Mouse (Mus musculus) forebrain, postnatal 0 days (tissue): Measurements from ENCODE around the gene Pttg1ip. TPM values are rescaled to one million over a fixed set of nuclear protein-coding genes. Genes with fewer than 3 reads are reported as not detected.
A peak's percentile ranks its signal among the peaks of the same experiment; 100 is the strongest.

ENCODE experiments used
- ATAC-seq: fragments of 200-750 bp; cut with Nextera tagmentation; 2 replicates; pipeline ENCODE4 v1.8.0; 2017; ENCODE audit warnings: mild to moderate bottlenecking, moderate library complexity
- DNase-seq: peaks from one replicate; pipeline ENCODE4 v3.0.0-alpha.2; 2015
- H3K27ac ChIP-seq: fragments of 300-500 bp; sonication (generic); 2 replicates; pipeline ENCODE4 v1.5.1; 2014; ENCODE audit warnings: low read depth, mild to moderate bottlenecking, antibody characterized with exemption, low read length, moderate library complexity, mixed read lengths
- H3K27me3 ChIP-seq: fragments of 300-500 bp; sonication (generic); 2 replicates; pipeline ENCODE4 v1.6.1; 2014; ENCODE audit warnings: mild to moderate bottlenecking, low read length, mixed read lengths; ENCODE audit not compliant: insufficient read depth
- H3K36me3 ChIP-seq: fragments of 300-500 bp; sonication (generic); 2 replicates; pipeline ENCODE4 v1.6.1; 2014; ENCODE audit warnings: mild to moderate bottlenecking, moderate library complexity; ENCODE audit not compliant: insufficient read depth
- H3K4me1 ChIP-seq: fragments of 300-500 bp; sonication (generic); 2 replicates; pipeline ENCODE4 v1.6.1; 2014; ENCODE audit warnings: antibody characterized with exemption; ENCODE audit not compliant: insufficient read depth
- H3K4me2 ChIP-seq: fragments of 300-500 bp; sonication (generic); 2 replicates; pipeline ENCODE4 v1.6.1; 2014; ENCODE audit warnings: low read depth, mild to moderate bottlenecking, moderate library complexity
- H3K4me3 ChIP-seq: fragments of 300-500 bp; sonication (generic); 2 replicates; pipeline ENCODE4 v1.5.1; 2014; ENCODE audit warnings: low read depth, low read length, mixed read lengths
- H3K9ac ChIP-seq: fragments of 300-500 bp; sonication (generic); 2 replicates; pipeline ENCODE4 v1.6.1; 2014; ENCODE audit warnings: mild to moderate bottlenecking
- H3K9me3 ChIP-seq: fragments of 300-500 bp; sonication (generic); 2 replicates; pipeline ENCODE4 v1.6.1; 2016; ENCODE audit warnings: low read length
- CTCF ChIP-seq: sonication (generic); IDR thresholded peaks from 2 replicates; pipeline ENCODE4 v1.5.1; 2016; ENCODE audit warnings: antibody characterized with exemption, control low read depth, low read depth
- WGBS: fragments of 180-500 bp; shearing (Covaris S2); extraction: QIAGEN DNeasy Blood & Tissue Kit; methylation state at CpG from one replicate; pipeline ENCODE4 v1.1.7; 2014; 5-methylcytosine and 5-hydroxymethylcytosine counted together
- polyA plus RNA-seq: library from polyadenylated mRNA; unstranded; fragments of >200 nt; fragmentation: Nextera tagmentation; extraction: Ambion mirVana; gene quantifications from 2 replicates; pipeline ENCODE4 v1.2.1, GENCODE M21; 2015
- total RNA-seq: library from RNA; depleted of rRNA; stranded (reverse); fragments of >200 nt; gene quantifications from 2 replicates; pipeline ENCODE4 v1.2.3, GENCODE M21; 2014; rRNA removed

The Pttg1ip gene
- total RNA-seq (69.6 and 98.3 TPM in 2 replicates), polyA plus RNA-seq (67.1 and 74.2 TPM in 2 replicates)

DNA sequence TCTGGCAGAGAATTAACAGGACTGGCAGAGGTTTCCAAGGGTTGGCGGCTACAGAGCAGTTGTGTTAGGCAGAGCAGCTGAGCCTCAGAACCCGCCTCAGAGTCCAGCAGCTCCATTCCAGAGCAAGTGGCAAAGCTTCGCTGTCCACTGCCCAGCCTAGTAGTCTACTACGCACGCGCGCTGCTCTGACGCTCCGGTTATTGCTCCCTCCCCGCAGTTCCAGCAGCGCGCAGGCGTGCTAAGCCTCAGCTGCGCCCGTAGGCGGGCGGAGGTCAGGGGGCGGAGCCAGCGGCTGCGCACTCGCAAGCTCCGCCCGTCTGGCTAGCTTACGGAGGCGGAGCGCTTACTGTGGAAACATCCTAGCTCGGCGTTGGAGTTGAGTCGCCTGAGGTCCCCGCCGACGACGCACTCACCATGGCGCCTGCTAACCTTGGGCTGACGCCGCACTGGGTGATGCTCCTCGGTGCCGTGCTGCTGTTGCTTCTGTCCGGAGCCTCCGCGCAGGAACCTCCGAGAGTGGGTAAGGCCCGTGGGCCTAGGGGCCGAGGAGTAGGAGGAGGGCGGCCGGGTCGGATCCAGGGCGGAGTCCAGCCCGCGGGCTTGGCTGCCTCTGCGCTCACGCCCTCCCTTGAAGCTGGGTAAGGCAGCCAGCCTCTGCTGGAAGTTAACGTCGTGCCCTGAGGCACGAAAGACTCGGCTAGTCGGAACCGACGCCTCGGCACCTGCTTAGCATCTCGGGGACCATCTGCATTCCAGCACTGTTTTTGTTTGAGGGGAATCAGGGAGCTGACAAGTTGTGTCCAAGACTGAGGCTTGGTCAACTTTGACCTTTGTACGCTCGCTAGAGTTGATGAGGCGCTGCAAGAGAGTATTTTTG lies at the start of gene Pttg1ip:
Gene Pttg1ip, plus strand, starts transcription at position 313 of the 877 bp plus-strand sequence.
- no peak for TF ChIP-seq CTCF
- H3K36me3 ChIP-seq, result no peaks in the 10 kb centered on the region
- H3K4me2 ChIP-seq, result peak within 1 kb of the TSS; percentile 79
- H3K4me1 ChIP-seq, result peaks cover 14% of the 10 kb centered on the region
- H3K27me3 ChIP-seq, result no peaks in the 10 kb centered on the region
- ATAC-seq (peak; percentile 99), DNase-seq (peak; percentile 99)
- peak within 1 kb of the TSS; percentile 85 for H3K9ac ChIP-seq
- peak within 1 kb of the TSS; percentile 87 for H3K27ac ChIP-seq
- H3K4me3 ChIP-seq, result peak within 1 kb of the TSS; percentile 72
- under 1% methylated on average over 64 of the region's 64 CpGs for WGBS
- no peaks in the 10 kb centered on the region for H3K9me3 ChIP-seq

- H3K36me3 ChIP-seq, result no peaks in the 10 kb centered on the region
- H3K27me3 ChIP-seq, result no peaks in the 10 kb centered on the region
- DNase-seq, result no peak
- no peak overlapping the region for H3K4me3 ChIP-seq
- H3K9me3 ChIP-seq, result no peaks in the 10 kb centered on the region
- no peak overlapping the region for H3K4me2 ChIP-seq
- 79% methylated on average over 1 of the region's 1 CpGs for WGBS
- no peak for TF ChIP-seq CTCF
- no peak overlapping the region for H3K27ac ChIP-seq
- no peak overlapping the region for H3K9ac ChIP-seq
- no peak for ATAC-seq
- no peaks in the 10 kb centered on the region for H3K4me1 ChIP-seq
These were observed 49.5 kb upstream of the Pttg1ip start for GRCm38 (mm10) chr10:77532020-77532413.

DNA sequence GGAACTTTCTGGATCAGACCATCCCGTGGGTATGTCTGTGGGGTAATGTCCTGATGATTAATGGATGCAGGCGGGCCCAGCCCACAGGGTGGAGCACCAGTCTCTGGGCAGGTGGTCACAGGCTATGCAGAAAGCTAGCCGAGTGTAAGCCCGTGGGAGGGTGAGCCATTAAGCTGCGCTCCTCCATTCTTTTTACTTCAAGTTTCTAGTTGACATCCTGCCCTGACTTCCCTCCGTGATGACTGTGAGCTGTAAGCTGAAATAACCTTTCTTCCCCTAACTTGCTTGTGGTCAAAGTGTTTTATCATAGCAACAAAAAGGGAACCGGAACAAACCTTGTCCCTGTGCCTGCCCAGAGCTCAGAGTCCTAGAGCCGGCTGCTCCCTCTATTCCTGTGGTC lies 44.8 kb upstream of the Pttg1ip start:
- Histone ChIP-seq H3K4me2 (no peak overlapping the region), H3K27ac (no peak overlapping the region), H3K4me3 (no peak overlapping the region), H3K9ac (no peak overlapping the region), H3K4me1 (no peaks in the 10 kb centered on the region), H3K9me3 (no peaks in the 10 kb centered on the region), H3K27me3 (no peaks in the 10 kb centered on the region), H3K36me3 (no peaks in the 10 kb centered on the region)
- WGBS, result 80% methylated on average over 8 of the region's 8 CpGs
- ATAC-seq, result no peak
- no peak for TF ChIP-seq CTCF
- no peak for DNase-seq

DNA sequence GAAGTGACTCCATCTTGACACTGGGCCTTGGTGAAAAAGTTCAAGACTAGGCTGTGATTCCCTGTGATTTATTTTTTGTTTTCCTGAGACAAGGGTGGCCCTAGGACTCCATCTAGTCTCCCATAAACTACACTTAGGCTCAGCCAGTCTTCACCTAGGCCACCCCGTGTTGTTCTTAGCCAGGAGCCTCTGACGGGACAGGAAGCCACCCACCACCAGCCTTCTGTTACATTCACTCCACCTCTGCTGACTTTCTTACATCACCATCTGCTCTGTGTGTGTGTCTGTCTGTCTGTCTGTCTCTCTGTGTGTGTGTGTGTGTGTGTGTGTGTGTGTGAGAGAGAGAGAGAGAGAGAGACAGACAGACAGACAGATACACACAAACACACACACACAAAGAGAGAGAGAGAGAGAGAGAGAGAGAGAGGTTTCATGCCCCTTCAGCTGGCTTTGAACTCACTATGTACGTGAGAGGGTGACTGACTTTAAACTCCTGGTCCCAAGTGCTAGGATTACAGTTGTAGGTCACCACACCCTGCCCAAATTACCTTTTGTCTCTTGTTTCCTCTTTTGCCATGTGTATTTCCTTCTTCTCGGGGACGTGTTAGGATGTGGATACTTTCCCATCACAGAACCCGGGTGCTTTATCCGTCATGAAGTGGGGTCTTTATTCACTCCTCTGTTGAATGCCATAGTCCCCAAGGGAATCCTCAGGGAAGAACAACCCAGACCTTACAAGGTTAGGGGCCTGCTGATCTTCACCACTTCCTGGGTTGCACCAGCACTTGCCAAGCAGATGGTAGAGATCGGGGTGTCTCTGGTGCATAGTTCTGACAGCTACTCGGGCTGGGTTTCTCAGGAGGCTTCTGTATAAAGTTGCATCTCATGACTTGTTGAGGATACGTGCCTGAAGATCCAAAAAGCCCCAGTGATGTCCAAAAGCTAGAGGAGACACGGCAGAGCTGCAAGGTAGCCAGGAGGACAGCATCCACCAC lies 44.0 kb upstream of the Pttg1ip start:
- no peak overlapping the region for H3K9ac ChIP-seq
- no peak overlapping the region for H3K27ac ChIP-seq
- ATAC-seq (no peak), DNase-seq (no peak)
- H3K4me2 ChIP-seq, result no peak overlapping the region
- no peak for TF ChIP-seq CTCF
- no peaks in the 10 kb centered on the region for H3K4me1 ChIP-seq
- 85% methylated on average over 11 of the region's 11 CpGs for WGBS
- H3K27me3 ChIP-seq, result no peaks in the 10 kb centered on the region
- no peak overlapping the region for H3K4me3 ChIP-seq
- no peaks in the 10 kb centered on the region for H3K36me3 ChIP-seq
- no peaks in the 10 kb centered on the region for H3K9me3 ChIP-seq

DNA sequence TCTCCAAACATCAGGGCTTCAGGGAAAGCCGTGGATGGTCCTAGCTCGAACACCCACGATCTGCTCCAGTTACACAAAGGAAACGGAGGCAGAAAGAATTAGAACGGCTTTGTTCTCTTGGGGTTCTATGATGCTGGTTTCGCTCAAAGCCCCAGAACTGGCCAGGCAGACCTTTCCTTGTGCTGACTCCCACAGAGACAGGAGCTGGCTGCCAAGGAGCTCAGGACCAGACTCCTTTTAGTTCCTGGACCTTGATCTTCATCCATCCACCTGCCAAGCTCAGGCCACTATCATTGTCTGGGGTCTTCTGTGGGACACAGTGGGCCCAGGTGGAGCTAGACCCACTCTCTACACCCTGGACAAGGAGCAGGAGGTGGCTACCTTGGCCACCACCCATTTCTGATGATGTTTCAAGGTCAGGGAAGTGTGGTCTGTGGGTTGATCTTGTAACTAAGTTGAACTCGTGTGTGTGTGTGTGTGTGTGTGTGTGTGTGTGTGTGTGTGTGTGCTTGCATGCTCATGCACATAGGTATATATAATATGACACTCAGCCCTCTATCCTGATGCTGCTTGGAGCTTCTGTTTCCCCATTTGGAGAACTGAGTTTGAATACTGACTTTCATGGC lies 42.1 kb upstream of the Pttg1ip start:
- H3K27me3 ChIP-seq, result no peaks in the 10 kb centered on the region

DNA sequence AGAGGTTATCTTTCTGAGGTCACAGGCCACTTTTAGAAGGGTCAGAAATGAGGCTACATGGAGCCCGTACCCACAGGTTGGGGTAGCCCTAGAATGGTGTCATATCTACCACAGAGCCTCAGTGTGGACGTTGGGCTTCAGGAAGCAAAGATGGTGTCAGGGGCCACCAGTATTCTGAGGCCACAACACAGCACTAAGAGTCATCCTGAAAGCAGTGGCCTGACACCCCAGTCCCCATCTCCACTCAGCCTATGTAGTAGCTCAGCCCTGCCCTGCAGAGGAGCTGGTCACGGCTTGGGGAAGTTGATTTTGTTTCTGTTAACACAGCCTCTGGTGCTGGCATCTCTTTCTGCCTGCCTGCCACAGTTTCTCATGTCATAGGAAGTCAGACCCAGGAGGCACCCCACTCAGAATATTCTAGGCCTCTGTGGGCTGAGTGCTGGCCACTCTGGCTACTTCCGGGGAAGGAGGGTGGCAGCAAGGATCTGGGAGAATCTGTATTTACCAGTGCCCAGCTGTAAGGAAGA lies 40.9 kb upstream of the Pttg1ip start:
- Histone ChIP-seq H3K4me2 (no peak overlapping the region), H3K27me3 (no peaks in the 10 kb centered on the region), H3K4me3 (no peak overlapping the region), H3K36me3 (no peaks in the 10 kb centered on the region), H3K9me3 (no peaks in the 10 kb centered on the region), H3K9ac (no peak overlapping the region), H3K27ac (no peak overlapping the region), H3K4me1 (no peaks in the 10 kb centered on the region)
- no peak for TF ChIP-seq CTCF
- DNase-seq, result no peak
- ATAC-seq, result no peak
- WGBS, result 83% methylated on average over 4 of the region's 4 CpGs

More for the DNA sequence above, 42.1 kb upstream of the Pttg1ip start:
- H3K9ac ChIP-seq, result no peak overlapping the region
- no peak overlapping the region for H3K4me2 ChIP-seq
- no peak overlapping the region for H3K27ac ChIP-seq
- no peaks in the 10 kb centered on the region for H3K9me3 ChIP-seq
- TF ChIP-seq CTCF, result no peak
- no peak for DNase-seq
- no peak for ATAC-seq
- WGBS, result 82% methylated on average over 7 of the region's 7 CpGs
- no peaks in the 10 kb centered on the region for H3K36me3 ChIP-seq
- no peak overlapping the region for H3K4me3 ChIP-seq
- no peaks in the 10 kb centered on the region for H3K4me1 ChIP-seq
